Mouse (Mus musculus): Measurements from ENCODE around the gene Pla2g2f.

DNA sequence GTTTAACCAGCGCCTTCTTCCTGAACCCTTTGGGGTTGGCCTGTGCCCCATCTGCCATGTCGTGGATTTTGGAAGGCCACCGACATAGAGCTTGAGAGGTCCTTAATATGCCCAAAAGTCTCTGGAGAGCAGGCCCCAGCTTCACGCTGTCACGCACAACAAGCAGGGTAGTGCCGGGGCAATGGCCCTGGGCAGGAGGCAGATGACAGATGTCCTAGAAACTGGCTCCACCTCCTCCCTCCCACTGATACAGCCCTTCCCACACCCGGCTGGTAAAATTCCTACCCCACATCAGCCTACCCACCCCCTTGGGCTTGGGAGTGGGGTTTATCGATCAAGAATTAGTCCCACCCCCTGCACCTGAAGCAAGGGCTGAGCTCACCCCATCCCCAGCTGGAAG lies at the start of gene Pla2g2f:
- TF ChIP-seq EP300 (IDR thresholded peaks at IDR 0.05; ENCODE audit: low read depth) (no peak), CTCF (IDR thresholded peaks at IDR 0.05; ENCODE audit: low read depth) (no peak)

All from liver, embryonic 14.5 days (tissue).